Comparison of ENCODE assay signal across 32 mouse cellular contexts in genomic region chr16:87602717-87603526, GRCm38 (mm10). TPM values are rescaled to one million over a fixed set of nuclear protein-coding genes. Genes with fewer than 3 reads are reported as not detected.
DNase-seq lines count a peak whose midpoint lies in the region; ATAC-seq and TF ChIP-seq lines count a peak whose summit lies in the region.
"Had no signal": no experiment of that assay in that cellular context is flagged by ENCODE, and none has a peak within 500 bp of the region (broad histone marks: within the 10 kb centered on the region; RNA-seq: fewer than 3 reads in every experiment).

No protein-coding gene starts in this region.

- no peak for TF ChIP-seq POLR2A in CH12.LX (IDR thresholded peaks at IDR 0.05; ENCODE audit: low read depth, low read length)

- no peaks in the 10 kb centered on the region for H3K9me3 ChIP-seq in CH12.LX (replicated peaks; ENCODE audit: low read length)
- H3K9me3 ChIP-seq in intestine, embryonic 16.5 days (ENCODE audit: control insufficient read depth, low read length): no peaks in the 10 kb centered on the region
- no peaks in the 10 kb centered on the region for H3K9me3 ChIP-seq in stomach, embryonic 16.5 days (replicated peaks; ENCODE audit: control insufficient read depth, low read length)
- H3K9me3 ChIP-seq: embryonic facial prominence, embryonic 12.5 days; forebrain, embryonic 12.5 days; hindbrain, embryonic 10.5 days; limb, embryonic 12.5 days; liver, embryonic 12.5 days had no signal

- in situ Hi-C loops in CH12.LX (cut with MboI; ENCODE audit: low pct_ligation_motif_present, low pct_unique_long_range_greater_than_20kb, low sequenced_read_pairs): no loop called here

- H3K27ac ChIP-seq in CH12.LX (ENCODE audit: insufficient read depth, low read depth): no peak overlapping the region
- peak overlapping the region; percentile 86 for H3K27ac ChIP-seq in intestine, embryonic 16.5 days (ENCODE audit: low read length)
- H3K27ac ChIP-seq in stomach, embryonic 16.5 days (ENCODE audit: low read length): peak overlapping the region; percentile 47
- H3K27ac ChIP-seq: embryonic facial prominence, embryonic 12.5 days; forebrain, embryonic 12.5 days; gastrocnemius, adult 2 months; hindbrain, embryonic 10.5 days; kidney, postnatal 0 days; limb, embryonic 12.5 days; liver, embryonic 12.5 days had no signal

- ATAC-seq in frontal cortex, adult (ENCODE audit: low TSS enrichment): peak; percentile 65
- ATAC-seq in intestine, embryonic 16.5 days: peak; percentile 90
- peak; percentile 52; the same call in 1 of the 2 replicates for ATAC-seq in stomach, embryonic 16.5 days (ENCODE audit: insufficient read depth, low FRiP score)
- ATAC-seq: hindbrain, embryonic 16.5 days; liver, embryonic 12.5 days; Patski had no signal

- DNase-seq in frontal cortex, postnatal 10 days (ENCODE audit: low spot score in 2 of 2): no peak
- DNase-seq in CH12.LX (ENCODE audit: extremely low read depth) (no peak), MN1 (ENCODE audit: low spot score) (no peak)
- no peak for DNase-seq in ovary, postnatal 14 days (ENCODE audit: low spot score)
- DNase-seq: adrenal gland, adult 2 months; cerebellum, adult 18-20 months; cerebellum, postnatal 14 days; gastrocnemius, adult 2 months; heart, postnatal 10 days; kidney, adult 18-20 months; layer of hippocampus, postnatal 36 days; lung, adult 18-20 months; lung, postnatal 4 days; midbrain, embryonic 14.5 days; thymus, adult 2 months; thymus, postnatal 4 days had no signal

- H3K9ac ChIP-seq in CH12.LX (ENCODE audit: insufficient read depth, low read depth): no peak overlapping the region
- 0 out of 2 replicates have a peak overlapping the region, but pooled peaks have one; percentile 36 for H3K9ac ChIP-seq in intestine, embryonic 16.5 days (ENCODE audit: low read depth, low read length)
- H3K9ac ChIP-seq in stomach, embryonic 16.5 days (ENCODE audit: low read length): no peak overlapping the region
- H3K9ac ChIP-seq: embryonic facial prominence, embryonic 12.5 days; forebrain, embryonic 12.5 days; limb, embryonic 12.5 days; liver, embryonic 12.5 days had no signal

- peaks cover 5 to 27% of the 10 kb centered on the region in 2 experiments; a peak in 3 of 4 replicates for H3K4me1 ChIP-seq in CH12.LX (ENCODE audit: control insufficient read depth in 1 of 2, insufficient read depth in 2 of 2)
- peaks cover 15% of the 10 kb centered on the region; the same call in 1 of the 2 replicates for H3K4me1 ChIP-seq in intestine, embryonic 16.5 days (ENCODE audit: control insufficient read depth, insufficient read depth, low read length)
- H3K4me1 ChIP-seq in stomach, embryonic 16.5 days (ENCODE audit: control insufficient read depth, insufficient read depth, low read length): peaks cover 17% of the 10 kb centered on the region
- H3K4me1 ChIP-seq: embryonic facial prominence, embryonic 12.5 days had no signal

- no peaks in the 10 kb centered on the region for H3K79me2 ChIP-seq in CH12.LX (replicated peaks; ENCODE audit: control insufficient read depth, extremely low read depth, insufficient read depth, poor library complexity, severe bottlenecking)

- no peak for TF ChIP-seq CTCF in CH12.LX (conservative IDR thresholded peaks at IDR 0.05 in 1 of 2, IDR thresholded peaks at IDR 0.05 in 1 of 2; ENCODE audit: low read depth in 2 of 2, low read length in 2 of 2)

- H3K4me3 ChIP-seq in CH12.LX (replicated peaks in 1 of 3; ENCODE audit: low read depth in 2 of 3, low read length in 2 of 3, poor library complexity in 1 of 3): no peak overlapping the region
- H3K4me3 ChIP-seq in intestine, embryonic 16.5 days (ENCODE audit: low read length): no peak overlapping the region
- H3K4me3 ChIP-seq in stomach, embryonic 16.5 days (replicated peaks; ENCODE audit: low read length): no peak overlapping the region
- H3K4me3 ChIP-seq: embryonic facial prominence, embryonic 12.5 days; erythroblast, embryonic 14.5 days; forebrain, embryonic 12.5 days; gastrocnemius, adult 2 months; hindbrain, embryonic 10.5 days; limb, embryonic 12.5 days; liver, embryonic 12.5 days had no signal

- no peaks in the 10 kb centered on the region for H3K36me3 ChIP-seq in CH12.LX (replicated peaks in 1 of 2; ENCODE audit: control insufficient read depth in 1 of 2, insufficient read depth in 1 of 2, low read length in 1 of 2)
- no peaks in the 10 kb centered on the region for H3K36me3 ChIP-seq in intestine, embryonic 16.5 days (ENCODE audit: control insufficient read depth, insufficient read depth, low read length)
- no peaks in the 10 kb centered on the region for H3K36me3 ChIP-seq in stomach, embryonic 16.5 days (ENCODE audit: control insufficient read depth, insufficient read depth, low read length)
- H3K36me3 ChIP-seq: embryonic facial prominence, embryonic 12.5 days; forebrain, embryonic 12.5 days; hindbrain, embryonic 10.5 days; limb, embryonic 12.5 days; liver, embryonic 12.5 days had no signal

- H3K27me3 ChIP-seq in CH12.LX (replicated peaks): no peaks in the 10 kb centered on the region
- H3K27me3 ChIP-seq in intestine, embryonic 16.5 days (replicated peaks; ENCODE audit: control insufficient read depth, insufficient read depth, low read length): no peaks in the 10 kb centered on the region
- H3K27me3 ChIP-seq in stomach, embryonic 16.5 days (ENCODE audit: control insufficient read depth, insufficient read depth, low read length): no peaks in the 10 kb centered on the region
- H3K27me3 ChIP-seq: embryonic facial prominence, embryonic 12.5 days; forebrain, embryonic 12.5 days; limb, embryonic 12.5 days; liver, embryonic 12.5 days; Patski had no signal

- dilution Hi-C loops in CH12.LX (cut with MboI; ENCODE audit: extremely low pct_ligation_motif_present, extremely low pct_unique_long_range_greater_than_20kb, low sequenced_read_pairs): no loop called here

- TF ChIP-seq RAD21 in CH12.LX (IDR thresholded peaks at IDR 0.05; ENCODE audit: low read depth, low read length): no peak

- H3K4me2 ChIP-seq in CH12.LX (ENCODE audit: insufficient read depth, low read depth, poor library complexity, severe bottlenecking): no peak overlapping the region
- 0 out of 2 replicates have a peak overlapping the region, but pooled peaks have one; percentile 18 for H3K4me2 ChIP-seq in intestine, embryonic 16.5 days (ENCODE audit: low read depth, low read length)
- H3K4me2 ChIP-seq in stomach, embryonic 16.5 days (ENCODE audit: low read depth, low read length): 0 out of 2 replicates have a peak overlapping the region, but pooled peaks have one; percentile 3
- H3K4me2 ChIP-seq: embryonic facial prominence, embryonic 12.5 days; forebrain, embryonic 12.5 days; heart, embryonic 11.5 days; limb, embryonic 12.5 days; liver, embryonic 12.5 days had no signal

- 29% methylated on average over 17 of the region's 17 CpGs for WGBS in intestine, embryonic 16.5 days
- WGBS in stomach, embryonic 16.5 days: 35% methylated on average over 17 of the region's 17 CpGs

- no peak for TF ChIP-seq EP300 in CH12.LX (IDR thresholded peaks at IDR 0.05; ENCODE audit: low read length)

TF ChIP-seq in CH12.LX, 34 proteins besides CTCF, POLR2A, EP300 and RAD21:
- peak; percentile 64; the same call in 1 of the 2 replicates for TF ChIP-seq MAFK (IDR thresholded peaks at IDR 0.05; ENCODE audit: insufficient replicate concordance, low read length)
- no peak for TF ChIP-seq GABPA (IDR thresholded peaks at IDR 0.05; ENCODE audit: insufficient replicate concordance, low read depth, low read length)
TF ChIP-seq in CH12.LX: peak in this region for 1.

RNA-seq across cellular contexts. Expression of gene Map3k7cl, which starts 49.8 kb away (rescaled TPM):
- total RNA-seq in CH12.LX (2012; rRNA removed) (0.08 TPM in 2 replicates), CH12.LX (2014; rRNA removed) (not detected in 2 replicates)
- not detected in 2 replicates for polyA plus RNA-seq in CH12.LX (2012; ENCODE audit: insufficient read length, low read depth)
- 0.21 and 0.44 TPM in 2 replicates for polyA plus RNA-seq in intestine, embryonic 16.5 days (2015; fragmentation: Nextera tagmentation; extraction: Ambion mirVana)
- 0.40 and 0.59 TPM in 2 replicates for polyA plus RNA-seq in stomach, embryonic 16.5 days (2015; fragmentation: Nextera tagmentation; extraction: Ambion mirVana)
- total RNA-seq: ES-E14; megakaryocyte-erythroid progenitor cell, adult 5-6 weeks had no signal
- polyA plus RNA-seq: embryonic facial prominence, embryonic 12.5 days; erythroblast, embryonic 14.5 days; forebrain, embryonic 12.5 days; heart, embryonic 11.5 days; hindbrain, embryonic 10.5 days; hindbrain, embryonic 16.5 days; limb, embryonic 12.5 days; liver, embryonic 12.5 days; midbrain, embryonic 14.5 days; neural tube, embryonic 14.5 days had no signal
